Mouse (Mus musculus) ES-E14 (cell line): Measurements from ENCODE around the gene Fchsd2. TPM values are rescaled to one million over a fixed set of nuclear protein-coding genes. Genes with fewer than 3 reads are reported as not detected.

Source experiments
- DNase-seq: peaks from one replicate; pipeline ENCODE4 v3.0.0-alpha.2; 2013; ENCODE audit warnings: low read depth, low spot score
- H3K27ac ChIP-seq: 2 replicates; pipeline ENCODE4 v1.5.1; 2012; ENCODE audit warnings: low read depth, mild to moderate bottlenecking, low read length, moderate library complexity, mixed read lengths; ENCODE audit not compliant: poor library complexity, insufficient read depth, severe bottlenecking
- H3K36me3 ChIP-seq: 2 replicates; pipeline ENCODE4 v1.6.1; 2012; ENCODE audit warnings: mild to moderate bottlenecking, low read length, moderate library complexity, mixed read lengths; ENCODE audit not compliant: control insufficient read depth, poor library complexity, insufficient read depth, severe bottlenecking
- H3K4me1 ChIP-seq, 2 experiments: fragments of 150-350 bp in 1 of 2; sonication (generic) in 1 of 2; 2 replicates each; pipeline ENCODE4 v1.6.1; 2012; ENCODE audit warnings: low read length in 2 of 2, mild to moderate bottlenecking in 1 of 2, mixed read lengths in 1 of 2; ENCODE audit not compliant: control insufficient read depth in 2 of 2, insufficient read depth in 2 of 2, poor library complexity in 1 of 2
- H3K4me3 ChIP-seq, 2 experiments: fragments of 150-350 bp in 1 of 2; sonication (generic) in 1 of 2; 2 replicates each; pipeline ENCODE4 v1.5.1; 2012; ENCODE audit warnings: low read length in 2 of 2, low read depth in 1 of 2, mild to moderate bottlenecking in 1 of 2, mixed read lengths in 1 of 2; ENCODE audit not compliant: insufficient read depth in 1 of 2, poor library complexity in 1 of 2, severe bottlenecking in 1 of 2
- H3K9ac ChIP-seq: 2 replicates; pipeline ENCODE4 v1.6.1; 2012; ENCODE audit warnings: low read depth, mild to moderate bottlenecking, low read length, mixed read lengths; ENCODE audit not compliant: poor library complexity, insufficient read depth, severe bottlenecking
- H3K9me3 ChIP-seq: fragments of 150-350 bp; sonication (generic); 2 replicates; pipeline ENCODE4 v1.6.1; 2012; ENCODE audit warnings: low read depth, mild to moderate bottlenecking, low read length; ENCODE audit not compliant: control insufficient read depth, insufficient read depth
- CHD2 ChIP-seq: IDR thresholded peaks from 2 replicates; pipeline ENCODE4 v1.6.1; 2014; ENCODE audit warnings: mild to moderate bottlenecking, low read depth, low read length, inconsistent platforms
- HCFC1 ChIP-seq: IDR thresholded peaks from 2 replicates; pipeline ENCODE4 v1.6.1; 2012; ENCODE audit warnings: low read length, inconsistent platforms, borderline replicate concordance; ENCODE audit not compliant: insufficient read depth
- MAFK ChIP-seq: IDR thresholded peaks from 2 replicates; pipeline ENCODE4 v1.6.1; 2014; ENCODE audit warnings: mild to moderate bottlenecking, low read depth, low read length, inconsistent platforms; ENCODE audit not compliant: insufficient read depth
- ZC3H11A ChIP-seq: IDR thresholded peaks from 2 replicates; pipeline ENCODE4 v1.6.1; 2012; ENCODE audit warnings: low read depth, mild to moderate bottlenecking, inconsistent platforms, low read length, borderline replicate concordance
- ZNF384 ChIP-seq: IDR thresholded peaks from 2 replicates; pipeline ENCODE4 v1.6.1; 2012; ENCODE audit warnings: low read depth, low read length, inconsistent platforms
- in situ Hi-C, 2 experiments: fragments of 600-800 bp; cut with MboI; formaldehyde crosslinking; loops; one replicate each; pipeline ENCODE4 v1.15.1; 2025; ENCODE audit warnings: low sequenced_read_pairs in 2 of 2, inconsistent platforms in 1 of 2; ENCODE audit not compliant: unreplicated experiment in 2 of 2
- total RNA-seq: library from RNA; depleted of rRNA; stranded (reverse); fragments of 300-350 nt; gene quantifications from 2 replicates; pipeline ENCODE4 v1.2.3, GENCODE M21; 2012; rRNA removed

The Fchsd2 gene
- total RNA-seq, 1 experiment: 11.1 TPM

GRCm38 (mm10) chr7:101330074-101330840 lies 237.6 kb downstream of the Fchsd2 start:
- Histone ChIP-seq H3K27ac (no peak overlapping the region), H3K36me3 (no peaks in the 10 kb centered on the region), H3K4me1 (no peaks in the 10 kb centered on the region), H3K4me3 (no peak overlapping the region), H3K9ac (no peak overlapping the region), H3K9me3 (no peaks in the 10 kb centered on the region)
- DNase-seq: no peak
- in situ Hi-C loops: no loop called here
- TF ChIP-seq CHD2 (no peak), HCFC1 (no peak), ZNF384 (no peak), ZC3H11A (no peak), MAFK (no peak)

DNA sequence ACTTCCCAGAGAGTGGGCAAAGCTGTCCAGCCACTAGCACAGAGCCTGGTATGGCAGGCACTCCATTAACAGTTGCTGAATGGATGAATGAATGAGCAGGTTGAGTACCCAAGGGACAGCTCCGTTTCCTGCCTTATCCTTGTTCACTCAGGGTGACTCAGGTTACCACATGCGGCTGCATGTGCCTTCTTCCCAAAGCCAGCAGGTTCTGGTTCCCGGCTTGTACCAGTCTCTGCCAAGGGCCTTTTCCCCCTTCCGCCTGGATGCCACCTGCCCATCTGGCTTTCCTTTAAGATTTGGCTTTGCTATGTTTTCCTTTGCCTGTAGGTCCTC lies 238.1 kb downstream of the Fchsd2 start:
- in situ Hi-C loops: no loop called here
- H3K9ac ChIP-seq: no peak overlapping the region
- H3K4me3 ChIP-seq: no peak overlapping the region
- H3K36me3 ChIP-seq: no peaks in the 10 kb centered on the region
- H3K27ac ChIP-seq: no peak overlapping the region
- H3K4me1 ChIP-seq: no peaks in the 10 kb centered on the region
- TF ChIP-seq ZNF384: no peak
- no peak for TF ChIP-seq CHD2
- no peak for TF ChIP-seq ZC3H11A
- TF ChIP-seq MAFK: no peak
- TF ChIP-seq HCFC1: no peak
- H3K9me3 ChIP-seq: no peaks in the 10 kb centered on the region
- DNase-seq: no peak

- DNase-seq: no peak
- Histone ChIP-seq H3K9ac (no peak overlapping the region), H3K4me3 (no peak overlapping the region), H3K27ac (no peak overlapping the region), H3K4me1 (no peaks in the 10 kb centered on the region), H3K36me3 (no peaks in the 10 kb centered on the region), H3K9me3 (no peaks in the 10 kb centered on the region)
- no peak for TF ChIP-seq ZC3H11A
- no peak for TF ChIP-seq HCFC1
- no peak for TF ChIP-seq MAFK
- no peak for TF ChIP-seq ZNF384
- TF ChIP-seq CHD2: no peak
- in situ Hi-C loops: no loop called here
Measured at GRCm38 (mm10) chr7:101332045-101332831, 239.6 kb downstream of the Fchsd2 start.

Other genes with a start within 250 kb of the Fchsd2 start
- gene Relt, start 229.4 kb upstream of the Fchsd2 start, total RNA-seq: 16.1 and 19.1 TPM in 2 replicates
- 21.8 and 23.2 TPM in 2 replicates for gene Arhgef17, start 160.8 kb upstream of the Fchsd2 start, total RNA-seq
- gene P2ry6, start 118.2 kb upstream of the Fchsd2 start, total RNA-seq: 0.45 and 0.95 TPM in 2 replicates
- 2.3 and 2.8 TPM in 2 replicates for gene P2ry2, start 80.0 kb upstream of the Fchsd2 start, total RNA-seq
- 24.2 and 37.7 TPM in 2 replicates for gene Atg16l2, start 209.4 kb downstream of the Fchsd2 start, total RNA-seq
- gene Stard10, start 224.2 kb downstream of the Fchsd2 start, total RNA-seq: 15.2 and 15.4 TPM in 2 replicates